Mouse (Mus musculus) bone marrow macrophage, adult 2 months (primary cell): ENCODE measurements at regions not wholly inside any gene's neighbourhood (a gene's known extent, or its start where the extent isn't known, plus 50 kb on each side); places are given as distances from the start of the nearest gene placed in this dataset.

ENCODE experiments used
- CTCF ChIP-seq: IDR thresholded peaks from 2 replicates; pipeline ENCODE4 v1.5.1; 2012; ENCODE audit warnings: low read depth, mild to moderate bottlenecking, low read length, moderate library complexity
- POLR2A ChIP-seq: IDR thresholded peaks from 2 replicates; pipeline ENCODE4 v1.6.1; 2012; ENCODE audit warnings: mild to moderate bottlenecking, low read depth, low read length, borderline replicate concordance

DNA sequence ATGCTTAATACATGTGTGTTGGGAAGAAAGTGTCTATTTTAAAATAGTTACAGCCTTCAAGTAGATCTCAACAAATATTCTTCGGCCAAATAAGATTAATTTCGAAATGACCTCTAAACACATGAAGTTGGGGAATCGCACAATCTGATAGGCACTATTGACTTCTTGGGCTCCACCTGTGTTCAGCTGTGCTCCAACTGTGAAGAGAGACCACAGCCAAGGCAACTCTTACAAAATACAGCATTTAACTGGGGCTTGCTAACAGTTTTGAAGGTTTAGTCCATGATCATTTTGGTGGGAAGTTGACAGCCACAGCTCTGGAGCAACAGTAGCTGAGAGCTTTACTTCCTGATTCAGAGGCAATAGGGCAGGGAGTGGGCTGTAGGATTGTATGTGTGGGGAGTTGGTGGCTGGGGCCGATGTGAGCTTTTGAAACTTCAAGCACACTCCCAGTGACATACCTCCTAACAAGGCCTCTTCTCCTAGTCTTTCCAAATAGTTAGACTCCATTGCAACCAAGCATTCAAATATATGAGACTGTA, 90.8 kb upstream of the Spry2 start:
- TF ChIP-seq CTCF (no peak), POLR2A (no peak)
